Mouse (Mus musculus): ENCODE results near the gene Gm14137. TPM values are rescaled to one million over a fixed set of nuclear protein-coding genes. Genes with fewer than 3 reads are reported as not detected.

Gm14137 gene
- polyA plus RNA-seq, 1 experiment from 2014 or later = 0.34 TPM

GRCm38 (mm10) chr2:119196316-119197108, 22.2 kb downstream of the Gm14137 start:
- Histone ChIP-seq H3K4me2 (no peak overlapping the region), H3K27ac (ENCODE audit: poor library complexity, severe bottlenecking) (no peak overlapping the region), H3K36me3 (no peaks in the 10 kb centered on the region), H3K27me3 (replicated peaks) (no peaks in the 10 kb centered on the region), H3K4me1 (replicated peaks) (peaks cover 8% of the 10 kb centered on the region; the same call in 1 of the 2 replicates), H3K9ac (0 out of 2 replicates have a peak overlapping the region, but pooled peaks have one; percentile 11), H3K9me3 (replicated peaks) (no peaks in the 10 kb centered on the region), H3K4me3 (no peak overlapping the region)
- ATAC-seq (ENCODE audit: insufficient number of reproducible peaks, low FRiP score) = no peak
- WGBS = 35% methylated on average over 4 of the region's 4 CpGs

- Histone ChIP-seq H3K9me3 (replicated peaks) (no peaks in the 10 kb centered on the region), H3K27me3 (replicated peaks) (no peaks in the 10 kb centered on the region), H3K27ac (ENCODE audit: poor library complexity, severe bottlenecking) (no peak overlapping the region), H3K9ac (no peak overlapping the region), H3K36me3 (no peaks in the 10 kb centered on the region), H3K4me3 (no peak overlapping the region), H3K4me1 (replicated peaks) (peaks cover 8% of the 10 kb centered on the region), H3K4me2 (no peak overlapping the region)
- ATAC-seq (ENCODE audit: insufficient number of reproducible peaks, low FRiP score) = no peak
- WGBS = 76% methylated on average over 1 of the region's 1 CpGs
Observed at GRCm38 (mm10) chr2:119197493-119197892, 23.2 kb downstream of the Gm14137 start.

- Histone ChIP-seq H3K36me3 (no peaks in the 10 kb centered on the region), H3K27me3 (replicated peaks) (no peaks in the 10 kb centered on the region), H3K4me3 (no peak overlapping the region), H3K9ac (0 out of 2 replicates have a peak overlapping the region, but pooled peaks have one; percentile 31), H3K4me1 (replicated peaks) (peaks cover 14% of the 10 kb centered on the region), H3K4me2 (no peak overlapping the region), H3K9me3 (replicated peaks) (no peaks in the 10 kb centered on the region), H3K27ac (ENCODE audit: poor library complexity, severe bottlenecking) (no peak overlapping the region)
- WGBS = 27% methylated on average over 1 of the region's 1 CpGs
- ATAC-seq (ENCODE audit: insufficient number of reproducible peaks, low FRiP score) = no peak
Observed at GRCm38 (mm10) chr2:119198049-119198448, 23.7 kb downstream of the Gm14137 start.

- Histone ChIP-seq H3K9me3 (replicated peaks) (no peaks in the 10 kb centered on the region), H3K4me1 (replicated peaks) (peaks cover 20% of the 10 kb centered on the region), H3K27me3 (replicated peaks) (no peaks in the 10 kb centered on the region), H3K4me2 (no peak overlapping the region), H3K27ac (ENCODE audit: poor library complexity, severe bottlenecking) (no peak overlapping the region), H3K36me3 (no peaks in the 10 kb centered on the region), H3K4me3 (no peak overlapping the region), H3K9ac (no peak overlapping the region)
- ATAC-seq (ENCODE audit: insufficient number of reproducible peaks, low FRiP score) = no peak
- 66% methylated on average over 3 of the region's 3 CpGs for WGBS
Observed at GRCm38 (mm10) chr2:119198934-119199333, 24.6 kb downstream of the Gm14137 start.

- no peak overlapping the region for H3K4me2 ChIP-seq
- WGBS = 60% methylated on average over 5 of the region's 5 CpGs
- H3K27me3 ChIP-seq (replicated peaks) = no peaks in the 10 kb centered on the region
- H3K36me3 ChIP-seq = no peaks in the 10 kb centered on the region
- no peak; the same call in 1 of the 2 replicates for ATAC-seq (ENCODE audit: insufficient number of reproducible peaks, low FRiP score)
- H3K27ac ChIP-seq (ENCODE audit: poor library complexity, severe bottlenecking) = no peak overlapping the region
- H3K9ac ChIP-seq = no peak overlapping the region
- peaks cover 18% of the 10 kb centered on the region for H3K4me1 ChIP-seq (replicated peaks)
- no peaks in the 10 kb centered on the region for H3K9me3 ChIP-seq (replicated peaks)
- no peak overlapping the region for H3K4me3 ChIP-seq
Observed at GRCm38 (mm10) chr2:119202914-119203453, 28.7 kb downstream of the Gm14137 start.

- Histone ChIP-seq H3K4me3 (no peak overlapping the region), H3K4me2 (no peak overlapping the region), H3K9me3 (replicated peaks) (no peaks in the 10 kb centered on the region), H3K9ac (no peak overlapping the region), H3K36me3 (no peaks in the 10 kb centered on the region), H3K4me1 (replicated peaks) (peaks cover 18% of the 10 kb centered on the region), H3K27me3 (replicated peaks) (no peaks in the 10 kb centered on the region), H3K27ac (ENCODE audit: poor library complexity, severe bottlenecking) (no peak overlapping the region)
- 77% methylated on average over 4 of the region's 4 CpGs for WGBS
- ATAC-seq (ENCODE audit: insufficient number of reproducible peaks, low FRiP score) = no peak
Observed at GRCm38 (mm10) chr2:119203871-119204460, 29.7 kb downstream of the Gm14137 start.

- peak overlapping the region; percentile 78 for H3K9ac ChIP-seq
- no peaks in the 10 kb centered on the region for H3K27me3 ChIP-seq (replicated peaks)
- ATAC-seq (ENCODE audit: insufficient number of reproducible peaks, low FRiP score) = no peak
- H3K4me3 ChIP-seq = peak overlapping the region; percentile 68
- peak overlapping the region; percentile 77 for H3K4me2 ChIP-seq
- H3K36me3 ChIP-seq = peaks cover 27% of the 10 kb centered on the region
- 12% methylated on average over 6 of the region's 6 CpGs for WGBS
- H3K27ac ChIP-seq (ENCODE audit: poor library complexity, severe bottlenecking) = peak overlapping the region; percentile 80
- no peaks in the 10 kb centered on the region for H3K9me3 ChIP-seq (replicated peaks)
- peaks cover 19% of the 10 kb centered on the region for H3K4me1 ChIP-seq (replicated peaks)
Observed at GRCm38 (mm10) chr2:119207961-119208343, 33.6 kb downstream of the Gm14137 start.

GRCm38 (mm10) chr2:119208344-119209175, 34.3 kb downstream of the Gm14137 start, which contains the start of the genes Zfyve19 and Dnajc17:
TSS of gene Zfyve19 (plus strand) at chr2:119208617.
TSS of gene Dnajc17 (minus strand) at chr2:119208795.
- H3K4me2 ChIP-seq = peak within 1 kb of the TSS; percentile 77
- peaks cover 30% of the 10 kb centered on the region for H3K36me3 ChIP-seq
- WGBS = 0% methylated on average over 51 of the region's 51 CpGs
- H3K9me3 ChIP-seq (replicated peaks) = no peaks in the 10 kb centered on the region
- H3K4me3 ChIP-seq = peak within 1 kb of the TSS; percentile 68
- peaks cover 13% of the 10 kb centered on the region for H3K4me1 ChIP-seq (replicated peaks)
- peak within 1 kb of the TSS; percentile 78 for H3K9ac ChIP-seq
- ATAC-seq (ENCODE audit: insufficient number of reproducible peaks, low FRiP score) = peak; percentile 96
- H3K27ac ChIP-seq (ENCODE audit: poor library complexity, severe bottlenecking) = peak within 1 kb of the TSS; percentile 80
- no peaks in the 10 kb centered on the region for H3K27me3 ChIP-seq (replicated peaks)

- H3K27ac ChIP-seq (ENCODE audit: poor library complexity, severe bottlenecking) = peak overlapping the region; percentile 7; the same call in 1 of the 2 replicates
- ATAC-seq (ENCODE audit: insufficient number of reproducible peaks, low FRiP score) = no peak
- H3K9ac ChIP-seq = peak overlapping the region; percentile 78
- H3K4me1 ChIP-seq (replicated peaks) = peaks cover 11% of the 10 kb centered on the region
- WGBS = under 1% methylated on average over 13 of the region's 13 CpGs
- peaks cover 30% of the 10 kb centered on the region for H3K36me3 ChIP-seq
- no peaks in the 10 kb centered on the region for H3K27me3 ChIP-seq (replicated peaks)
- H3K9me3 ChIP-seq (replicated peaks) = no peaks in the 10 kb centered on the region
- H3K4me3 ChIP-seq = peak overlapping the region; percentile 68
- H3K4me2 ChIP-seq = peak overlapping the region; percentile 77
Observed at GRCm38 (mm10) chr2:119209176-119209507, 34.8 kb downstream of the Gm14137 start.

All from heart, embryonic 12.5 days (tissue).